Mouse (Mus musculus) lung, postnatal 36 days (tissue): ENCODE results near the gene Jade1.

Experiments
- DNase-seq: peaks from one replicate; pipeline ENCODE4 v3.0.0; 2022; ENCODE audit warnings: mixed read lengths

Jade1 gene

GRCm38 (mm10) chr3:41552777-41553548, 2.6 kb upstream of the Jade1 start:
- DNase-seq = peak; percentile 44

- DNase-seq = no peak
These were observed 1.9 kb upstream of the Jade1 start for GRCm38 (mm10) chr3:41553681-41554080.

DNA sequence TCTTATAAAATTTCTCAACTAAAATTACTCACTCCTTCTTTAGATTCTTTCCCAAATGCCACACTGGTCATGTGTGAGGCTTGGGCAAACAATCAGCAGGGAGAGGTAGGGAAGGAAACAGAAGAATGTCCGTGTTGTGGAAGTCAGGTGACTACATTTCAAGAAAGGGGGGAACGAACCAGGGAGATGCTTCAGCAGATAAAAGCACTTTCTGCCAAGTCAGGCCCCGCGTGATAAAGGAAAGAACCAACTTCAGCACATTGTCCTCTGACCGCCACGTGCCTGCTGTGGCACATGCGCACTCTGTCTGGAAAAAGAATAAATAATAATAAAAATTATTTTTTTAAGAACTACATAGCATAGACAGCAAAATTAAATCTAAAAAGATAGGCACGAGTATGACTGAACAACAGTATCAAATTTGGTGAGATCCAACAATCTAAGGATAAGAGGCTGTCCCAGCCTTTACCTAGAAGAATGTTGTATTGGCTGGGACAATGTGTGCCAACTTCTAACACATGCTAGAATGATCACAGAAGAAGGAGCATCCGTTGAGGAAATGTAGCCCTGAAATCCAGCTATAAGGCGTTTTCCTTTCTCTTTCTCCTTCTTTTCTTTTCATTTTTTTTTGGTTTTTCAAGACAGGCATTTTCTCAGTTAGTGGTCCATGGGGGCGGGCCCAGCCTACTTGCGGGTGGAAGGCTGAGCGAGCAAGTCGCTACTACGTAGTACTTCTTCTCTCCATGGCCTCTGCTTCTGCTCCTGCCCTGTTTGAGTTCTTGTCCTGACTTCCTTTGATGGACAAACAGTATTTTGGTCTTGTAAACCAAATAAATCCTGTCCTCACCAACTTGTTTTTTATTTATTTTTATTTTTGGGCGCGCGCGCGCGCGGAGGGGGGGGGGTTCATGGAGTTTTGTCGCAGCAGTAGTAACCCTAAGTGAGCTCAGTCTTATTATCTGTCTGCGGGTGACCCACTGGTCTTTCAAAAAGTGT, 753 bp upstream of the Jade1 start:
- no peak for DNase-seq

DNA sequence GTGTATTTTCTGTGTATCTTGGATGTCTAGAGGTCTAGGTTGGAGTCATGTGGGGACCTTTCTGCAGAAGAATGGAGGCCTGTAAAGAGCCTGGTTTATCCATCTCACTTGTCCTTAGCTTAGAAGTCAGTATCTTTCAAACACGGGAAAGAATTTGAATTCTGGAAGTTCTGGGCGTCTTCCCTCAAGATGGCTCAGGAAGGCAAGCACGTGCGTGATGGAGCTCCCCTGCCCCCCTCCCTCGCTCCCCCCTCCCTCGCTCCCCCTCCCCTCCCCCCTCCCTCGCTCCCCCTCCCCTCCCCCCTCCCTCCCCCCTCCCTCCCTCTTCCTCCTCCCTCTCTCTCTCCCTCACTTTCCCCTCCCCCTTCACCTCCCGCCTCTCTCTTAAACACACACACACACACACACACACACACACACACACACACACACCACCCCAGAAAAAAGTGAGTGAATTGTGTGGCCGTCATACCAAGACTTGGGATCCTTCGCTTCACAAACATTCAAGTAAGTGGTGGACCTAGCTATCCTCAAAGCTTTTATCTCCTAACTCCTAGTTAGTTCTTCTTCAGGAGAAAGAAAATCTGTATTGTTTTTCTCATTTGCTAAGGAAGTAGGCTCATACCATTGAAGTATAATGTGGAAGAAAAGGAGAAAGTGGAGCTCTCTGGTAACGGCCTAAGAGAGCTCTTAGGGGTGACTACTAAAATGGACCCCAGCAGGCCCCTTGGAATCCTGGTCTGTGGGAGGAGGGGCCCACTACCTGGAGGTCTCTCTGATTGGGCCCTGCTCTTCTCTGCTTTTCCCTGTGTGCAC, 1.1 kb downstream of the Jade1 start:
- no peak for DNase-seq

DNA sequence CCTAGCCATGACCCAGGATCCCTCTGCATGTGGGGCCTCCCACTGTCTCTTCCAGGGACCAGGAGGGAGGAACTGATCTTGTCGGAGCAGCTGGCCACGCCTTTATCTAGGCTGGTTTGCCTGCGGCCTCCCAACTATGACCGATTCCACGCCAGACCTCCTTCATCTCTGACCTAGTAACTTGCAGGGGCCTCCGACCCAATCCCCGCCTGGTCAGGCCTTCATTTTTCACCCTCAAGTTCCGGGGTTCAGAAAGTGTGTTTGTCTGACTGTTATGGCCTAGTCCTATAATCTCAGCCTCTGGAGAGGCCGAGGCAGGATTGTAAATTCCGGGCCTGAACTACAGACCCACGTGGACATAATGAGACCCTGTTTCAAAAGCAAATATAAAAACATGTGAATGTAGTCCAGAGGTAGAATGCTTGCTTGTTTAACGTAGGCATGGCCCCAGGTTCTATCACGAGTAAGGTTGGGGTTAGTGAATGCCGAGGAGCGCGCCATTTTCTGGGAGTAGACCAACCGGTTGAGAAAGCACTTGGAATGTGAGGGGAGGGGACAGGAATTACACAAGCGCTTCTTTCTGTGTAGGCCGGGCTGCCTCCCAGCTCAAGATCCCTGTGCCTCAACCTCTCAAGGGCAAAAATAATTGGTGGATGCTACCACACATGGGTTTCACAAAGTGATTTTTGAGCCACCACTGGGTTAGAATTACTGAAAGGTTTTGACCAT, 1.9 kb downstream of the Jade1 start:
- peak; percentile 13 for DNase-seq

DNA sequence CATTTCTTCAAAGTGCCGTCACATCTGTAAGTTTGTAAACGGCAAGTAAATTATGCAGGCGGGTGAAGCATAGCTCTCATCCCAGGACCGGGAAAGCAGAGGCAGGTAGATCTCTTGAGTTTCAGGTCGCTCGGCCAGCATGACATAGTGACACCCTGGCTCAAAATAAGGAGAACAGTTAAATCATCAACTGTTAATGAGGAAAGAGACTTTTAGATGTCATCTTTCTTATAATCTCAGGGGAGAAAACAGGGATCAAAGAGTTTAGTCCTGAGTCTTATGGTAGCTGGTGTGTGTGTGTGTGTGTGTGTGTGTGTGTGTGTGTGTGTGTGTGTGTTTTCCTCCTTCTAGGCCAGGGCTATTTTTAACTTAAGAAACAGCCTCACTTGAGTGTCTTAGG, 5.0 kb downstream of the Jade1 start:
- no peak for DNase-seq

GRCm38 (mm10) chr3:41561787-41562186, 6.3 kb downstream of the Jade1 start:
- no peak for DNase-seq

DNA sequence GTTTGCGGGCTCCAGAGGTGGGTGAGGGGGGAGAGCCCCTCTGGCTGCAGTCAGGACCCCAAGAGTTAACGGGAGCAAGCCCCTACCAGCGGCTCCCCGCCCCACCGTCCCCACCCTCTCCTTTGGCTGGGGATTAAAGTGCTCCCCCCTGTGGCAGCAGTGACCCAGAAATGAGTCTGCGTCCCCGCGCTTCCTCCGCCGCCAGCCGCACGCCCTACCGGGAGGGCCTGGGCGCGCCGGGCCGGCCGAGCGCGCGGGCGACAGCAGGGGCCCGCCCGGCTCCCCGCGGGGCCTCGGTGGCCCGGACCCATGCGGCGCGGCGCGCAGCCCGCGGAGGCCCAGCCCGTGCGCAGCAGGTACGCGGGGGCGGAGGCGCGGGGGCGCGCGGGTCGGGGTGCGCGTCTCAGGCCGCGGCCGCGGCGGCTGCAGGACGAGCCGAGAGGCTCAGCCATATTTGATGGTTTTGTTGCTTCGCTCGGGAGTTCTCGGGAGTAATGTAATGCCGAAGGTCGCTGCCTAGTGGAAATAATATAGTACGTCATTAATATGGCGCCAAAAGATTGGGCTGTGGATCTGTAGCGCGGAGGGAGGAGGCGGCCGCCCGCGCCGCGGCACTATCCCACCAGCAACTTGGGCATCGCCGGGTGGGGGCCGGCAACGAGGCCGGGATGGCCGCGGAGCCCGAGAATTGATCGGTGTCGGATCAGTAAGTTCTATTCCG, 7.8 kb downstream of the Jade1 start:
- peak; percentile 85 for DNase-seq

GRCm38 (mm10) chr3:41563997-41564396, 8.5 kb downstream of the Jade1 start:
- DNase-seq = peak; percentile 21

DNA sequence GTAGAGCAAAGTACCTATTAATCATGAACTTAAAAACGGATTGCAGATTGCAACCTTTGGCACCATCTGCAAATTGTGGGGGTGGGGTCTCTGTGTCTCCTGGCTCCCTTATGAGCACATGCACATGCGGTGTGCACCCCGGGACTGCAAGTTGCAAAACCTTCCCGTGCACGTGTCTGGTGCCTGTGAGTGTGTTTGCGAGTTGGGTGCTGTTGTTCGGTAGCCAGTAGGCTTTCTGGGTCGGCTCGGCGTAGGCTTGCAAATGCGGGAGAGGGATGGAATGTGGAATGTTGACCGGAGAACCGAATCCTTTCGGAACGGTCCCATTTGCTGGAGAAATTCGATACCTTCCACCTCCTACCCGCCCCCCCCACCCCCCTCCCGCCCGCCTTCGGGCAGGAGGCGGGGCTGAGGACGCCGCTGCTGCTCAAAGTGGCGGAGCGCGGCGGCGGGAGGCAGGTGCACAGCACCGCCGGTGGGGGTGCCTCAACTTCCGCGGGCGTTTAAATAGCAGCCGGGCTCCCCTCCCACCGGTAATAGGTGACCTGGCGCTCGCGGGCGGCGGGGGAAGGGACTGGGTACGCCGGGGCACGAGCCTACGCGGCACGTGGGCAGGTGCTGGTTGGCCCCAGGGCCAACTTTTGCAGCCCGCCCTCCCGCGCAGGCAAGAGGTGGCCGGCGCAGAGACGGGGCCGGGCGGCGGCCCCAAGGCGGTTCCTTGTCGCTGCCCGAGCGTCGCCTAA, 9.1 kb downstream of the Jade1 start:
- DNase-seq = peak; percentile 84

GRCm38 (mm10) chr3:41565410-41565823, 9.9 kb downstream of the Jade1 start:
- peak; percentile 84 for DNase-seq

DNA sequence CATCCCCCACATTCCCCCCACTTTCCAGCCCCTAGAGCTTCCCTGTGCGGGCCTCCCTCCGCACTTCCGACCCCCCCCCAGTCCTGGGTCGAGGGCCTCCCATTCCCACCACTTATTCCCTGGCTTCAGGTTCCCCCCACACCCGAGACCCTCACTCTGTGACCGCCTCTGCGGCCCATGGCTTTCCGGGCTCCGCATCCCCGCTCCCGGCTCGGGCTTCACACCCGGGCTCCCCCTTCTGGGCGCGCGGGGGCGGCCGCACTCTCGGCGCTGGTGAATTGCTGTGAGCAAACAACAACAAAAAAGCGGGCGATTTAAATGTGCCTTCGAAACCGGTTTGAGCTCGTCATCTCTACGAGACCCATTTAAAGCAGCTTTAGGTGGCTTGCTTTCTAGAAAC, 10.4 kb downstream of the Jade1 start:
- peak; percentile 88 for DNase-seq

DNA sequence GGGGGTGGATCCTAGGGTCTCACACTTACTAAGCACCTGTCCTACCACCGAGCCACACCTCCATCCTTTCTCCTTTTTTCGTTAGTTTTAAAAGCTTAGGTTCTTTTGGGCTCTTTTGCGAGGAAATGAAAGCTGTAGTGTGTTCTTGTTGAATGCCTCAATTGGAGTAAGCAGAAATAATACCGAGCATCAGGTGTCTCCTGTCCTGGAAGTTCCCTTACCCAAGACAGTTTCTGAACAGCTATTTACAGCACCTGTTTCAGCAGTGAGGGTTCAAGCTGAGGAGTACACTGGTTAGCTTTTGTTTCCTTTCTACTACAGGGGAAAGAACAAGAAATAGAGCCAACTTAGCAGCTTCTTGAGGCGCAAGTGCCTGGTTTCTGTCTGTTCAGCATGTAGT, 14.4 kb downstream of the Jade1 start:
- DNase-seq = no peak

DNA sequence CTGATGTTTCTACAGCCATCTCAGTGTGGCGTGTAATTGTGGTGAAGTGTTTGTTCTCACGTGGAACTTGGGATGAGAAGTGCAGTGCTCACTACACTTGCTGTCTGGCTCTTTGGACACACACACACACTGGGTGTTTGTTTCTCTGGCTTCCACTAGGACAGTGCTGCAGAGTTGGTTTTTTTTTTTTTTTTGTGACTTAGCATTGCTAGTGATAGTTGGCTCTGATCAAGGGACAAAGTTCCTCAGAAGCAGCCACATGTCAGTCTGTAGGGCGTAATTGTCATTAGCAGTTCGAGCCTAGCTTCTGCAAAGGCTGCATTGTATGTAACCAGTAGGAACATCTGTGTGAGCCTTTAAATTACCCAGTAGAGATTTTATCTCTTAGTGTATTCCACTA, 16.6 kb downstream of the Jade1 start:
- no peak for DNase-seq

DNA sequence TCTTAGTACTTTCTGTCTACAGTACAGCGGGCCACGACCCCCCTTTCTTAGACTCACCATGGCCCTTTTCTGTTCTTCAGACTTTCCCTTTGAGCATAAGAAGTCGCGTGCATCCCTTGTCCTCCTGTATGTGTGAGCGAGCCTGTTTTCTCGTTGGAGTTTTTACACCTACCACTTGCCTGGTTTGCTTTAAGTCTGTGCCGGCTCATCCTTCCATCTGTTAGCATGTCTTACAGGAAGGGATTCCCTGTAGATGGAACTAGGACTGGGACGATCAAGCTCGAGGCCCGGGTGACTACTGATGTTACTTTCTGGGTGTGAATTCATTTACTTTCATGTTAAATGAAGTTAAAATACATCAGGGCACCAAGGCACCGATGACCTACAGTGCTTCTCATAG, 17.4 kb downstream of the Jade1 start:
- no peak for DNase-seq

DNA sequence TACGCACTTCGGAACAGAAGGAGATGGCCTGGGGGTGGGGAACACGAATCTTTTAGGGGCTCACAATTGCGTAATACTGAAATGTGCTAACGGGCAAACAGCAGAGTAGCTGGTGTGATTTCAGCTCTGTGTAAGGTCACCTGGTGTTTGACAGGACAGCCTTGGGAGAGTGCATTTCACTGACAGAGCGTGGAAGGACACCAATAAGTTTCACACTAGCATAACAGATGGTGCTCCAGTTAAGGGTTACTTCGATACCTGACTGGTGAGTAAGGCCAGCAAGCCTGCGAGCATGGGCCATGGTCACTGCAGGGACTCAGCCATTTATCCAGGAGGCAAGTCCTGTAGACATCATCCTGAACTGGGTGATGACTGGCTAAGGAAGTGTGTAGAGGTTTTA, 18.7 kb downstream of the Jade1 start:
- DNase-seq = no peak

DNA sequence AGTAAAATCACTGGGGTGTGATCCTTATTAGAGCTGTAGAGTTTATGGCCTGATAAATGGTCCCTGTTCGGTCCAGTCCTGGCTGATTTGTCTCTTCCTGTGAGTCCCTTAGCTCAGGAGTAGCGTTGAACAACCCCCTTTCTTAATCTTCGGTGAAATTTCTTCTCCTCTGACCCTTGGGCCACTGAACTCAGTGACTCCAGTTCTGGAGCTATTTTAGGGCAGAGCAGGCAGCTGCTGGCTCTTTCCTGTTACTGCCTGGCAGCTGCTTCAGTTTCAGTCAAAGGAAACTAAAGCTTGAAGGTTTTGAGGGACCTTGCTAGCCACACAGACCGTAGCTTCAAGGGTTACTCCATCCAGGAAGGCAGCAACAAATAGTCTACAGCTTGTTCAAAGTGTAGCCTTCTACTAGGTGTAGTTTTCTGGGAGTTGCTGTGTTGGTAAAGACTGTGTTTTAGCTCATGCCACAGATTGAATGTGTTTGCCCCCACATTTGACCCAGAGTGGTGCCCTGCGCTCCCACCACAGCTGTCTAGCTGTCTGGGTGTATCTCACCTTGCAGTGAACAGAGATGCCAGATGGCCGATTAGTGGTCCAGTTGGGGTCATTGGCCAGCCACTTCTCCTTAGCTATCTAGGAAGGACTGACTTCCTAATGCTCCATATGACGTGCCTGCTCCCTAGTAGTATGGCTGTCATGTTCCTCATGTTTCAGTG, 19.3 kb downstream of the Jade1 start:
- DNase-seq = no peak

DNA sequence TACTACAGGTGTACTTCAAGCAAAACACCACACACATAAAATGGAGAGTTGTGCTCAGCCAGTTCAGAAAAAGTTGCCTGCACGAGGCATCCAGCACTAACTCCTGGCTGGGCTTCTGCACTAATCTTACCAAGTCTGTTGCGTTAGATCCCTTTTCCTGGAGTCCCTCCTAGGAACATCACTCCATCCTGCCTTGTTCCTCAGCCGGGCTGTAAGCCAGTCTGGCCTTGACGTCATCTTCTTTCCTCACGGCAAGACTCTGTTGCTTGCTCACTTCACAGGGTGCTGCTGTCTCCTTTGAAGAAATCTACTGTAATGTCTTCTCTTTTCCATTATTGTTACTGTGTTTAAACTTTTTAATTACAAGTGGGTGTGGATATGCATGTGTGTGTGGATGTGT, 20.4 kb downstream of the Jade1 start:
- DNase-seq = no peak

DNA sequence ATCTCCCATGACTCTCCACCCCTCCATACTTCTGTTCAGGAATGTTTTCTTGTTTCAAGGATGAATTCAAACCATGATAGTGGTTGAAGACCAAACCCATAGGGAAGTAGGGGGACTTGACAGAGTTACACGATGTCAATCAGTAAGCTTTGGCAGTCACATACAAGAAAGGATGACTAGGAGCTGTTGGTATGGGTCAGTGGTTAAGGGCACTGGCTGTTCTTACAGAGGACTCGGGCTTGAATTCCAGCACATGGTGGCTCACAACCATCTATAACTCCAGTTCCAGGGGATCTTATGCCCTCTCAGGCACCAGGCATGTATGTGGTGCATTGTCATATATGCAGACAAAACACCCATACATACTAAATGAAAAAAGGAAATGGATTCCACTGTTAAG, 21.7 kb downstream of the Jade1 start:
- DNase-seq = no peak

- DNase-seq = no peak
These were observed 24.3 kb downstream of the Jade1 start for GRCm38 (mm10) chr3:41579873-41580272.
